Mouse (Mus musculus) heart, postnatal 0 days (tissue): ENCODE measurements at regions not wholly inside any gene's neighbourhood (a gene's known extent, or its start where the extent isn't known, plus 50 kb on each side); places are given as distances from the start of the nearest gene placed in this dataset.

Experiments
- CTCF ChIP-seq: IDR thresholded peaks from 2 replicates; pipeline ENCODE4 v1.5.1; 2016; ENCODE audit warnings: antibody characterized with exemption, control low read depth, low read depth
- EP300 ChIP-seq: IDR thresholded peaks from 2 replicates; pipeline ENCODE4 v1.6.1; 2016; ENCODE audit warnings: antibody characterized with exemption, low read depth

- TF ChIP-seq CTCF = no peak
- TF ChIP-seq EP300 = no peak
Observed at GRCm38 (mm10) chr4:69596992-69597541, 642.9 kb upstream of the Brinp1 start.
